Mouse (Mus musculus) olfactory bulb, adult 2 months (tissue): ENCODE data around the gene Lrba.

Source experiments
- CTCF ChIP-seq: fragments of 200-500 bp; IDR thresholded peaks from 2 replicates; pipeline ENCODE4 v1.5.1; 2012; ENCODE audit warnings: low read depth, mild to moderate bottlenecking, low read length, moderate library complexity; ENCODE audit not compliant: insufficient read depth
- POLR2A ChIP-seq: fragments of 200-500 bp; IDR thresholded peaks from 2 replicates; pipeline ENCODE4 v1.6.1; 2012; ENCODE audit warnings: mild to moderate bottlenecking, low read depth, low read length, moderate library complexity; ENCODE audit not compliant: insufficient read depth

- no peak for TF ChIP-seq POLR2A
- TF ChIP-seq CTCF = no peak
Observed at GRCm38 (mm10) chr3:86760474-86760873, 536.0 kb downstream of the Lrba start.
